Mouse (Mus musculus) heart, adult 18-20 months (tissue): ENCODE results near the gene Nfix. TPM values are rescaled to one million over a fixed set of nuclear protein-coding genes. Genes with fewer than 3 reads are reported as not detected.

Experiments used
- DNase-seq, 2 experiments: peaks; one replicate each; pipeline ENCODE4 v3.0.0; 2021 to 2022; ENCODE audit warnings: mixed read lengths in 1 of 2
- total RNA-seq, 2 experiments: library from RNA; stranded (reverse); gene quantifications; 2 replicates each; pipeline ENCODE4 v1.2.3; 2021

Nfix gene
- total RNA-seq, 2 experiments from 2014 or later: 250 to 260 TPM

GRCm38 (mm10) chr8:84766422-84766821 lies 33.7 kb downstream of the Nfix start:
- DNase-seq: peak; percentile 61 to 63

- no peak for DNase-seq
Measured at GRCm38 (mm10) chr8:84765629-84766028, 34.5 kb downstream of the Nfix start.

- DNase-seq: no peak
Measured at GRCm38 (mm10) chr8:84764870-84765495, 35.2 kb downstream of the Nfix start.

- no peak for DNase-seq
Measured at GRCm38 (mm10) chr8:84764100-84764499, 36.0 kb downstream of the Nfix start.

- no peak for DNase-seq
Measured at GRCm38 (mm10) chr8:84760901-84761300, 39.2 kb downstream of the Nfix start.

- DNase-seq: no peak
Measured at GRCm38 (mm10) chr8:84760405-84760805, 39.7 kb downstream of the Nfix start.

- DNase-seq: no peak
Measured at GRCm38 (mm10) chr8:84759718-84760117, 40.4 kb downstream of the Nfix start.

- peak in 1 of 2 experiments; percentile 69 for DNase-seq
Measured at GRCm38 (mm10) chr8:84759126-84759525, 41.0 kb downstream of the Nfix start.

- no peak for DNase-seq
Measured at GRCm38 (mm10) chr8:84758308-84758707, 41.8 kb downstream of the Nfix start.

- no peak for DNase-seq
Measured at GRCm38 (mm10) chr8:84757501-84757900, 42.6 kb downstream of the Nfix start.

GRCm38 (mm10) chr8:84752734-84753582 lies 47.2 kb downstream of the Nfix start:
- no peak for DNase-seq

GRCm38 (mm10) chr8:84749519-84749918 lies 50.6 kb downstream of the Nfix start:
- DNase-seq: no peak

- no peak for DNase-seq
Measured at GRCm38 (mm10) chr8:84745032-84745925, 54.9 kb downstream of the Nfix start.

- DNase-seq: peak; percentile 84 to 87
Measured at GRCm38 (mm10) chr8:84743517-84744420, 56.4 kb downstream of the Nfix start.

GRCm38 (mm10) chr8:84743054-84743415 lies 57.1 kb downstream of the Nfix start:
- DNase-seq: peak; percentile 72 to 73

- peak; percentile 54 to 80 for DNase-seq
Measured at GRCm38 (mm10) chr8:84742171-84743053, 57.7 kb downstream of the Nfix start.

- no peak for DNase-seq
Measured at GRCm38 (mm10) chr8:84740895-84741843, 59.0 kb downstream of the Nfix start.

GRCm38 (mm10) chr8:84739401-84739742 lies 60.8 kb downstream of the Nfix start:
- DNase-seq: no peak

GRCm38 (mm10) chr8:84738715-84739400 lies 61.3 kb downstream of the Nfix start:
- no peak for DNase-seq
